Mouse (Mus musculus): ENCODE measurements at regions not wholly inside any gene's neighbourhood (a gene's known extent, or its start where the extent isn't known, plus 50 kb on each side); places are given as distances from the start of the nearest gene placed in this dataset.

DNA sequence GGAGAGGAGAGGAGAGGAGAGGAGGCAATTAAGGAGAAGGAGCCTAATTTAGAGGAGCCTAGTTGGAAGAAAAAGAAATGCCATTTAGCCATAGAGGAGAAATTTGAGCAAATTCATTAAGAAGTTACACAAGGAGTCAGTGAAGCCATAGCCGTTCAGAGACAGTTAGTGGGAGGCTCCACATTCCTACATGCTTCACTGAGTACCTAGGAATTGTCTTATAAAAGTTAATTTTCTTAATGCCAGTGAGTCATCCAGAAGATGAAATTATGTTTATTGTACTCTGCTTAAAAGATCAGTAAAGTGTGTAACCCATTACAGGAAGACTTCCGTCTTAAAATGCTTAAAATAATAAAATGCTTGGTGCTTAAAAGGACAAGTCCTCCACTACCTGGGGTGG is 1453.5 kb upstream of the Lrrc6 start:
- no peak for TF ChIP-seq EP300 (IDR thresholded peaks at IDR 0.05)
- TF ChIP-seq CTCF (IDR thresholded peaks at IDR 0.05), result no peak

Measured in lung, postnatal 0 days (tissue).